Mouse (Mus musculus): ENCODE data around the gene Macrod1.

DNA sequence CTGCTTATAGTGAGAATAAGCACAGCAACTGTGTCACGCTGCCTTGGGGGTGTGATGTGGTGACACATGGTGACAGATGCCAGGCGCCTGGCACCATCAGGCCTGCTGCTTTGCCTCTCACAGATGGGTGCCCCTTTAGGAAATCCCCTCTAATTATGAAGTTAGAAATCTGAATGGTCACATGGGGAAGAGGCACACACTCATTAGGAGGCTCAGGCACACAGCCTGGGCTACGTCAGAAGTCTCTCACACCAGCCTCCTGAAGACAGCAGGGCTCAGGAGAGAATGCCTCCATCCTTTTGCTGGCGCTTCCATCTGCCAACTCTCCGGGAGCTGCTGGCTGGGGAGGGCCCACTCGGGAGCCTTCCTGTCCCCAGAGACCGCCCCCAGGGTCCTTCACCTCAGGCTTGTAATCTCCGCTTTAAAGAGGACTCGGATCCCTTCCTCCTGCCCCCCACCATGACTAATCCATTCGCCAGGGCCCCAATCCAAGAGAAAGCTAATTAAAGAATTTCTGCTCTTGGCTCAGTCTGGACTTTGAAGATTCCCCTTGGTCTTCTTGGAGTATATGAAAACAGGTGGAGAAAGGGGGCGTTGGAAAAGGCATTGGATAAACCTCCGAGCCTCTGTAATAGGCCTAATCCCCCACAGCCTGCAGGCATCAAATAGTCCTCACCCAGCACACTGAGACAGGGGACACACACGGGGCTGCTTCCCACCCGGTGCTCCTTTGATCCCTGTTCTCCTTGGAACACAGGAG is 26.6 kb downstream of the Macrod1 start:
- no peak for TF ChIP-seq CTCF (IDR thresholded peaks at IDR 0.05; ENCODE audit: low read depth, low read length)
- no peak for TF ChIP-seq GATA1 (IDR thresholded peaks at IDR 0.05; ENCODE audit: borderline replicate concordance, low read length)
